Mouse (Mus musculus) heart, embryonic 15.5 days (tissue): Measurements from ENCODE around the gene Rgsl1. TPM values are rescaled to one million over a fixed set of nuclear protein-coding genes. Genes with fewer than 3 reads are reported as not detected.
"Not testable (repeated sequence)": the region's sequence is repeated elsewhere in the genome, so short reads cannot be mapped to it uniquely, and the experiment has no call there.

Experiments used
- ATAC-seq: fragments of 200-750 bp; cut with Nextera tagmentation; replicated peaks from 2 replicates; pipeline ENCODE4 v1.8.0; 2017; ENCODE audit warnings: low read depth, moderate TSS enrichment; ENCODE audit not compliant: insufficient number of reproducible peaks, insufficient read depth, low FRiP score
- H3K27ac ChIP-seq: fragments of 300-500 bp; sonication (generic); 2 replicates; pipeline ENCODE4 v1.5.1; 2015; ENCODE audit warnings: mild to moderate bottlenecking, inconsistent platforms
- H3K27me3 ChIP-seq: fragments of 300-500 bp; sonication (generic); 2 replicates; pipeline ENCODE4 v1.6.1; 2015; ENCODE audit warnings: inconsistent platforms
- H3K36me3 ChIP-seq: fragments of 300-500 bp; sonication (generic); 2 replicates; pipeline ENCODE4 v1.6.1; 2015; ENCODE audit warnings: mild to moderate bottlenecking, inconsistent platforms
- H3K4me1 ChIP-seq: fragments of 300-500 bp; sonication (generic); replicated peaks from 2 replicates; pipeline ENCODE4 v1.6.1; 2015; ENCODE audit warnings: inconsistent platforms
- H3K4me2 ChIP-seq: fragments of 300-500 bp; sonication (generic); 2 replicates; pipeline ENCODE4 v1.6.1; 2015; ENCODE audit warnings: inconsistent platforms, mild to moderate bottlenecking, moderate library complexity
- H3K4me3 ChIP-seq: fragments of 300-500 bp; sonication (generic); 2 replicates; pipeline ENCODE4 v1.5.1; 2015; ENCODE audit warnings: mild to moderate bottlenecking, inconsistent platforms
- H3K9ac ChIP-seq: fragments of 300-500 bp; sonication (generic); 2 replicates; pipeline ENCODE4 v1.6.1; 2015; ENCODE audit warnings: mild to moderate bottlenecking, inconsistent platforms
- H3K9me3 ChIP-seq: fragments of 300-500 bp; sonication (generic); replicated peaks from 2 replicates; pipeline ENCODE4 v1.6.1; 2016; ENCODE audit warnings: inconsistent platforms
- WGBS: fragments of 180-500 bp; shearing (Covaris S2); methylation state at CpG from one replicate; pipeline ENCODE4 v1.1.7; 2015; ENCODE audit warnings: mixed read lengths; 5-methylcytosine and 5-hydroxymethylcytosine counted together
- polyA plus RNA-seq: library from polyadenylated mRNA; unstranded; fragments of >200 nt; fragmentation: Nextera tagmentation; extraction: Ambion mirVana; gene quantifications from 2 replicates; pipeline ENCODE4 v1.2.1, GENCODE M21; 2015

Rgsl1 gene
- polyA plus RNA-seq, 1 experiment from 2014 or later = not detected

- no peaks in the 10 kb centered on the region for H3K9me3 ChIP-seq
- WGBS = 80% methylated on average over 6 of the region's 6 CpGs
- no peak overlapping the region for H3K4me2 ChIP-seq
- H3K4me1 ChIP-seq = no peaks in the 10 kb centered on the region
- no peak overlapping the region for H3K27ac ChIP-seq
- no peaks in the 10 kb centered on the region for H3K36me3 ChIP-seq
- H3K4me3 ChIP-seq = no peak overlapping the region
- H3K27me3 ChIP-seq = no peaks in the 10 kb centered on the region
- H3K9ac ChIP-seq = no peak overlapping the region
- no peak for ATAC-seq
Measured at GRCm38 (mm10) chr1:153775174-153775573, 68.8 kb downstream of the Rgsl1 start.

GRCm38 (mm10) chr1:153770776-153771167 is 73.2 kb downstream of the Rgsl1 start:
- H3K36me3 ChIP-seq = no peaks in the 10 kb centered on the region
- WGBS = 91% methylated on average over 1 of the region's 1 CpGs
- ATAC-seq = no peak
- H3K4me3 ChIP-seq = no peak overlapping the region
- H3K9ac ChIP-seq = no peak overlapping the region
- H3K27me3 ChIP-seq = no peaks in the 10 kb centered on the region
- H3K4me1 ChIP-seq = peaks cover 4% of the 10 kb centered on the region; the same call in 1 of the 2 replicates
- no peak overlapping the region for H3K4me2 ChIP-seq
- no peak overlapping the region for H3K27ac ChIP-seq
- H3K9me3 ChIP-seq = no peaks in the 10 kb centered on the region

DNA sequence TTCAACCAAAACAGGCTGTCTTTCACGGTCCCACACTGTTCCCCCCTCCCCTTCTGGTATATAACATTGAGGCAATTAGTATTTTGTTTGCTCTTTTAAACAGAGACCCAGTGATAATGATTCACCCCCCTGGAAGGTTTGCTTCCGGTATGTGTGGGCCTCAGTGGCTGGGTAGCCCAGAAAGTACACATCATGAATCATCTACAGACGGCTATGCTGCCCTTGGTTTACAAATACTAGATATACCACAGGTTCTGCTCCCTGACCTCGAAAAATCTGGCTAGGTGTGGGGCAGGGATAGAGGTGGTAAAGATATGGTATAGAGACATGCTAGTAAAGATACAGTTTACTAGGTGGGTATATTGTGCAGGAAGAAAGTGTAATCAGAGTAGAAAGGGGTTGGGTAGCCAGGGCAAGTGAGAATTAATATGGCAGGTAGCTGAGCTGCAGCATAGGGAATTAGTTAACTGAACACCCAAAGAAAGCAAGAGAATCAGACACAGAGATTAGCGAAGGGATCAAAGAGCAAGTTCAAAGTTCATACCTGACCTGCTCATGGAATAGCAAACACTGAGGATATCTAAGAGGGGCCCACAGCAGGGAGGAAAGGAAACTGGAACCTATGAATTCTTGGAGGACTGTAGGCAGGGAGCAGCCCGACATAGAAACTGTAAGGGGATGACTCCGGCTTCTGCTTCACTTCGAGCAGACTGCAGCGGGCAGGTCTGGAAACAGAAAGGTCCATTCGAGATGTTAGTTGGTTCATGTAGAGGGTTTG is 73.8 kb downstream of the Rgsl1 start:
- 77% methylated on average over 10 of the region's 10 CpGs for WGBS

GRCm38 (mm10) chr1:153769571-153769970 is 74.4 kb downstream of the Rgsl1 start:
- H3K36me3 ChIP-seq, H3K27me3 ChIP-seq, H3K4me2 ChIP-seq, ATAC-seq, H3K9ac ChIP-seq, H3K27ac ChIP-seq, H3K4me3 ChIP-seq, H3K9me3 ChIP-seq, H3K4me1 ChIP-seq: not testable (repeated sequence)
- WGBS = 60% methylated on average over 6 of the region's 6 CpGs

More for the DNA sequence above, 73.8 kb downstream of the Rgsl1 start:
- no peak for ATAC-seq
- Histone ChIP-seq H3K9me3 (no peaks in the 10 kb centered on the region), H3K27me3 (no peaks in the 10 kb centered on the region), H3K9ac (no peak overlapping the region), H3K36me3 (no peaks in the 10 kb centered on the region), H3K4me1 (peaks cover 4% of the 10 kb centered on the region; the same call in 1 of the 2 replicates), H3K4me3 (no peak overlapping the region), H3K4me2 (no peak overlapping the region), H3K27ac (no peak overlapping the region)

DNA sequence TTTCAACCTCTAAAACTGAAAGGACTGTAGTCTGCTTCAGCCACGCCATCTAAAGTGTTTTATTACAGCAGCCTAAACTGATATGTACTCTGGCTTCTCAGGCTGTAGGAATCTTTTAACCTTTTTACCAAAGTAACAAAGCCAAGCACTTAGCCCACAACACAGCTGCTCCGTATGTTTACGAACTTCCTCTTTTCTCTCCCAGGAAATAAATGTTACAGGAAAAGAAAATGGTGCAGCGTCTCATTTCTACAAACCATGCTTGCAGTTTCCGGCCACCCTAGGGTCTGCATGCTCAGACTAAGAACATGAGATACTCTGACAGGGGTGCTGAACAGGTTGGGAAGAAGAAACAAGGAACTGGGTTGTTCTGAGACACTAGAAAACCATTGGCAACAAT is 75.5 kb downstream of the Rgsl1 start:
- Histone ChIP-seq H3K4me2 (no peak overlapping the region), H3K27me3 (no peaks in the 10 kb centered on the region), H3K4me1 (peaks cover 4% of the 10 kb centered on the region; the same call in 1 of the 2 replicates), H3K9ac (no peak overlapping the region), H3K4me3 (no peak overlapping the region), H3K9me3 (no peaks in the 10 kb centered on the region), H3K27ac (no peak overlapping the region), H3K36me3 (no peaks in the 10 kb centered on the region)
- WGBS = 79% methylated on average over 5 of the region's 5 CpGs
- ATAC-seq = no peak

GRCm38 (mm10) chr1:153767281-153767680 is 76.7 kb downstream of the Rgsl1 start:
- Histone ChIP-seq H3K9me3 (no peaks in the 10 kb centered on the region), H3K9ac (no peak overlapping the region), H3K27me3 (no peaks in the 10 kb centered on the region), H3K36me3 (no peaks in the 10 kb centered on the region), H3K4me2 (no peak overlapping the region), H3K27ac (no peak overlapping the region), H3K4me1 (peaks cover 4% of the 10 kb centered on the region; the same call in 1 of the 2 replicates), H3K4me3 (no peak overlapping the region)
- 85% methylated on average over 1 of the region's 1 CpGs for WGBS
- ATAC-seq = no peak

GRCm38 (mm10) chr1:153766298-153766697 is 77.6 kb downstream of the Rgsl1 start:
- Histone ChIP-seq H3K27me3 (no peaks in the 10 kb centered on the region), H3K9me3 (no peaks in the 10 kb centered on the region), H3K9ac (no peak overlapping the region), H3K4me3 (no peak overlapping the region), H3K36me3 (peaks cover 5% of the 10 kb centered on the region; the same call in 1 of the 2 replicates), H3K27ac (no peak overlapping the region), H3K4me1 (peaks cover 4% of the 10 kb centered on the region; the same call in 1 of the 2 replicates), H3K4me2 (no peak overlapping the region)
- no peak for ATAC-seq
- 41% methylated on average over 8 of the region's 8 CpGs for WGBS

DNA sequence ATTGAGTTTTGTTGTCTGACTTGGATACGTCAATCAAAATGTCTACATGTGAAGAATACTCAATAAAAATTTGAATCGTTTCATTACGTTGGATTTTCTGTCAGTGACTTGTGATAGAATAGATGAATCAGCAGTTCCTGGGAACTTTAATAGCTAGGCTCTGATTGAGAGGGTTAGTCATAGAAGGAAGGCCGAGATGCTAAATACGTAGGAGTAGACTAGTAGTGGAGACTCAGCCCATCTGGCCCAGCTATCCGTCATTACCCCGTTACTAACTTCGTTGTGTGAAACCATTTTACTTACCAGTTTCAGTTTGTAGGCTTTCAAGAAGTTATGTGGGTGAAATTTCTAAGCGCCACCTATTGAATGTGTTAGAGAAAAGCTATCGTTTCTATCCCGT is 79.8 kb downstream of the Rgsl1 start:
- WGBS = 83% methylated on average over 11 of the region's 11 CpGs
- Histone ChIP-seq H3K27ac (no peak overlapping the region), H3K4me3 (no peak overlapping the region), H3K9ac (no peak overlapping the region), H3K9me3 (no peaks in the 10 kb centered on the region), H3K4me1 (peaks cover 4% of the 10 kb centered on the region; the same call in 1 of the 2 replicates), H3K36me3 (peaks cover 16% of the 10 kb centered on the region), H3K27me3 (no peaks in the 10 kb centered on the region), H3K4me2 (no peak overlapping the region)
- no peak for ATAC-seq

GRCm38 (mm10) chr1:153753725-153754464 is 90.0 kb downstream of the Rgsl1 start:
- Histone ChIP-seq H3K4me3 (no peak overlapping the region), H3K4me2 (peak overlapping the region; percentile 21; the same call in 1 of the 2 replicates), H3K9ac (no peak overlapping the region), H3K27ac (no peak overlapping the region), H3K27me3 (no peaks in the 10 kb centered on the region), H3K4me1 (peaks cover 27% of the 10 kb centered on the region), H3K36me3 (0 out of 2 replicates have a peak, but pooled peaks cover 6% of the 10 kb centered on the region), H3K9me3 (no peaks in the 10 kb centered on the region)
- WGBS = 61% methylated on average over 25 of the region's 25 CpGs
- ATAC-seq = no peak

GRCm38 (mm10) chr1:153752521-153752920 is 91.4 kb downstream of the Rgsl1 start:
- ATAC-seq = no peak
- peak overlapping the region; percentile 59; the same call in 1 of the 2 replicates for H3K9ac ChIP-seq

GRCm38 (mm10) chr1:153751763-153752301 is 92.1 kb downstream of the Rgsl1 start:
- Histone ChIP-seq H3K4me3 (peak overlapping the region; percentile 50), H3K27me3 (no peaks in the 10 kb centered on the region), H3K4me1 (peaks cover 41% of the 10 kb centered on the region), H3K27ac (peak overlapping the region; percentile 87), H3K9ac (peak overlapping the region; percentile 59), H3K4me2 (peak overlapping the region; percentile 77), H3K36me3 (no peaks in the 10 kb centered on the region), H3K9me3 (no peaks in the 10 kb centered on the region)
- ATAC-seq = 0 out of 2 replicates have a peak, but pooled peaks have one; percentile 19
- WGBS = 10% methylated on average over 13 of the region's 13 CpGs

More at GRCm38 (mm10) chr1:153752521-153752920, 91.4 kb downstream of the Rgsl1 start:
- peak overlapping the region; percentile 77 for H3K4me2 ChIP-seq
- H3K4me3 ChIP-seq = peak overlapping the region; percentile 50
- WGBS = 76% methylated on average over 6 of the region's 6 CpGs
- no peaks in the 10 kb centered on the region for H3K9me3 ChIP-seq
- H3K4me1 ChIP-seq = peaks cover 36% of the 10 kb centered on the region
- no peaks in the 10 kb centered on the region for H3K36me3 ChIP-seq
- H3K27me3 ChIP-seq = no peaks in the 10 kb centered on the region
- H3K27ac ChIP-seq = peak overlapping the region; percentile 87
